Mouse (Mus musculus): ENCODE data around the gene Plin2. TPM values are rescaled to one million over a fixed set of nuclear protein-coding genes. Genes with fewer than 3 reads are reported as not detected.

Plin2 gene
- polyA plus RNA-seq, 1 experiment from 2014 or later: 83.8 TPM

DNA sequence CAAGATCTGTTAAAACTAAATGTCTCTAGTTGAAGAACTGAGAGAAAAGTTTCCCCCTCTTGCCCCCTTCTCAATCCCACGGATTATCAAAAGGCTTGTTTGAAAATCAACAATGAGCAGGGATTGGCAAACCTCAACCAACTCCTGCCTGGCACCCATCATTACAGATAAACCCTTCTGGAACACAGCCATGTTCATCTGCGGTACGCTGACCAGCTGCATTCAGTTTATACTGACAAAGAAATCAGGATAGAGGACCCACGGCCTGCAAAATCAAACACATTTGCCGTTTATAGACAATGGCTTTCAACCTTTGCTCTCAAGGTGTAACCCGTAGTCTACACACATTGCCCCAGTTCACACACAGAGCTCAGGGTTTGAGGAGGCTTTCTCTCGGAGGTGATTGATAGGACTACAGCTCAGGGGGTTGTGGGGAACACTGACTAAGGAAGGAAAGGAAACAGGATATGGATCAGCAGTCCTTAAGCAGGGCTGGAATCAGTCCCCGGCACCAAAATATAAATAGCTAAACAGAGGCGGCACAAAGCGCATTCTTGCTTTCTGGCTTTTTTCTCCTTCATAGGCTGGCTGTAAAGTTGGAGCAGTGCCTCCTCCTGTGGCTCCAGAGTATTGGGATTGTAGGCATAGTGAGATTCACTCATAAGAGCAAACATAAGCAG is 19.3 kb upstream of the Plin2 start:
- H3K27ac ChIP-seq (replicated peaks; ENCODE audit: low read depth, low read length): no peak overlapping the region
- H3K36me3 ChIP-seq (ENCODE audit: control insufficient read depth, insufficient read depth, low read length): no peaks in the 10 kb centered on the region
- no peak for DNase-seq (ENCODE audit: low spot score)
- no peak overlapping the region for H3K4me3 ChIP-seq (ENCODE audit: low read depth, low read length)
- no peak overlapping the region for H3K9ac ChIP-seq (ENCODE audit: low read length)
- H3K27me3 ChIP-seq (ENCODE audit: control insufficient read depth, insufficient read depth, low read length): no peaks in the 10 kb centered on the region
- H3K4me1 ChIP-seq (ENCODE audit: control insufficient read depth, insufficient read depth, low read length): no peaks in the 10 kb centered on the region
- 81% methylated on average over 10 of the region's 10 CpGs for WGBS
- ATAC-seq (ENCODE audit: insufficient number of reproducible peaks, low FRiP score, low TSS enrichment, low read depth): no peak
- no peak overlapping the region for H3K4me2 ChIP-seq (ENCODE audit: low read depth, severe bottlenecking)
- H3K9me3 ChIP-seq (ENCODE audit: control insufficient read depth, low read length): no peaks in the 10 kb centered on the region

DNA sequence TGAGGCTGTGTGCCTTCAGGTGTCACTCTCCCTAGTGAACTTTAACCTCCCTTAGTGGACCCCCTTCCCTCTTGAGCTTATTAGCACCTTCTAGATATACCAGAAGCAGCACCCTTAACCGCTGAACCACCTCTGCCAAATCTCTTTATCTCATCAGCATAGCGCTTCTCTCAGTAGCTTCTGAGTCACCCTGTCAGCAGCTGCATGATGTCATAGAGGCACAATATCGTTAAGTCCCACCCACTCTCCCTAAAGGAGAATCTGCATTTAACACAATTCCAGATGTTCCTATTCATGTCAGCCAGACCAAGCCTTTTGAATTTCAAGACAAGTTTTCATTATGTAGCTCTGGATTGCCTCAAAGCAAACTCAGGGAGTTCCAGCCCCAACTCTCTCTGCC is 16.7 kb upstream of the Plin2 start:
- H3K27ac ChIP-seq (replicated peaks; ENCODE audit: low read depth, low read length): no peak overlapping the region
- DNase-seq (ENCODE audit: low spot score) (no peak), ATAC-seq (ENCODE audit: insufficient number of reproducible peaks, low FRiP score, low TSS enrichment, low read depth) (no peak)
- no peak overlapping the region for H3K4me2 ChIP-seq (ENCODE audit: low read depth, severe bottlenecking)
- 52% methylated on average over 3 of the region's 3 CpGs for WGBS
- no peaks in the 10 kb centered on the region for H3K4me1 ChIP-seq (ENCODE audit: control insufficient read depth, insufficient read depth, low read length)
- no peaks in the 10 kb centered on the region for H3K27me3 ChIP-seq (ENCODE audit: control insufficient read depth, insufficient read depth, low read length)
- no peaks in the 10 kb centered on the region for H3K36me3 ChIP-seq (ENCODE audit: control insufficient read depth, insufficient read depth, low read length)
- no peak overlapping the region for H3K9ac ChIP-seq (ENCODE audit: low read length)
- no peak overlapping the region for H3K4me3 ChIP-seq (ENCODE audit: low read depth, low read length)
- no peaks in the 10 kb centered on the region for H3K9me3 ChIP-seq (ENCODE audit: control insufficient read depth, low read length)

- H3K9me3 ChIP-seq (ENCODE audit: control insufficient read depth, low read length): no peaks in the 10 kb centered on the region
- no peak overlapping the region for H3K27ac ChIP-seq (replicated peaks; ENCODE audit: low read depth, low read length)
- H3K27me3 ChIP-seq (ENCODE audit: control insufficient read depth, insufficient read depth, low read length): no peaks in the 10 kb centered on the region
- no peaks in the 10 kb centered on the region for H3K4me1 ChIP-seq (ENCODE audit: control insufficient read depth, insufficient read depth, low read length)
- ATAC-seq (ENCODE audit: insufficient number of reproducible peaks, low FRiP score, low TSS enrichment, low read depth): no peak
- 34% methylated on average over 2 of the region's 2 CpGs for WGBS
- H3K4me2 ChIP-seq (ENCODE audit: low read depth, severe bottlenecking): no peak overlapping the region
- H3K36me3 ChIP-seq (ENCODE audit: control insufficient read depth, insufficient read depth, low read length): no peaks in the 10 kb centered on the region
- H3K4me3 ChIP-seq (ENCODE audit: low read depth, low read length): no peak overlapping the region
- DNase-seq (ENCODE audit: low spot score): no peak
- no peak overlapping the region for H3K9ac ChIP-seq (ENCODE audit: low read length)
Observed at GRCm38 (mm10) chr4:86686009-86686366, 16.1 kb upstream of the Plin2 start.

DNA sequence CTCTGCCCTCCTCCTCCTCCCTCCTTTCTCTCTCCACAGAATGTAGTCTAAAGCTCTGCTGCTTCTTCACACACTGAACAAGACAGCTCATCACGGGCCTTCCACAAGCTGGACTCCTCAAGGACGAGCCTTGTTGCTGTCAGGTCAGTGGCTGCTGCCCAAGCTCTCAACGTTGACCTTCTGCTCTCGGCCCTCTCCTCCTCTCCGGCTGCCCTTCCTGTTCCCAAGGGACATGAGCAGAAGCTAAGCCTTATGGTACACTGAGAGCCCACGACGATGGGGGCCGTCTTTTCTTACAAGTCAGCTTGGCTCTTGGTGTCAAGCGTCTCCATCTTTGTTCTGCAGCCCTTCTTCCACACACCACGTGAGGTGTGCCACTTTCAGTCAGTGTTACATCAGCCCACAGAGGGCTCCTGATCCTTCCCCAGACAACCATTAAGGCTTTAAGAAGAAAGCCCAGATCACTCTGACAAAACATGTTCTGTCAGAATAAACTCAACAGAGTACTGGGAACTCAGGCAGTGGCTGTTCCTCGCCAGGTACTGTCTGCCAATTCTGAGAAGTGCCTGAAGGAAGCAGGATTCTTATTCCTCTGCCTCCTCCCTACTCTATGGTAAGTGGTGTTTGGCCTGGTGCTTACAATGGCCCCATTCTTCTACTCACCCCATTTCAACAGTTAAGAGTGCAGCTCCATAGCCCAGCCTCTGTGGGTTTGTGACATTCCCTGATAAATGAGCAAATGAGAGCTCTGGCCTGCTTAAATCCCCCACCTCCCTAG is 15.6 kb upstream of the Plin2 start:
- ATAC-seq (ENCODE audit: insufficient number of reproducible peaks, low FRiP score, low TSS enrichment, low read depth) (no peak), DNase-seq (ENCODE audit: low spot score) (no peak)
- no peaks in the 10 kb centered on the region for H3K27me3 ChIP-seq (ENCODE audit: control insufficient read depth, insufficient read depth, low read length)
- no peak overlapping the region for H3K4me3 ChIP-seq (ENCODE audit: low read depth, low read length)
- no peak overlapping the region for H3K27ac ChIP-seq (replicated peaks; ENCODE audit: low read depth, low read length)
- WGBS: 75% methylated on average over 11 of the region's 11 CpGs
- H3K4me2 ChIP-seq (ENCODE audit: low read depth, severe bottlenecking): no peak overlapping the region
- H3K9ac ChIP-seq (ENCODE audit: low read length): no peak overlapping the region
- H3K4me1 ChIP-seq (ENCODE audit: control insufficient read depth, insufficient read depth, low read length): no peaks in the 10 kb centered on the region
- no peaks in the 10 kb centered on the region for H3K9me3 ChIP-seq (ENCODE audit: control insufficient read depth, low read length)
- H3K36me3 ChIP-seq (ENCODE audit: control insufficient read depth, insufficient read depth, low read length): no peaks in the 10 kb centered on the region

DNA sequence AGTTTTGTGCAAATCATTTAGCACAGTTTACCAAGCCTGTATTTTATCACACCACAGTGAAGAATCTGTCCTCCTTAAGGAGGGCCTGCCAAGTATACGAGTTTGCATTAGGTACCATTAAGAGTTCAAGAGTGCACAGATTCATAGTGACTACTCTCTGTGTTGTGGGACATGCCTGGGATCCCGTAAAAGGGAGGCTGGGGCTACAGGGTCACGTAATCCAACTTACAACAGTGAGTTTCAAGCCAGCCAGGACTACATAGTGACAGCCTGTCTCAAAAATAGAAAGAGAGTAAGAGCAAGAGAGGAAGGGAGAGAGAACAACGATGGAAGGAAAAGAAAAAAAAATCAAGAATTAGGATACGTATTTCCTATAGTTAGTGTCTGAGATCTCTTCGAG is 14.9 kb upstream of the Plin2 start:
- Histone ChIP-seq H3K27me3 (ENCODE audit: control insufficient read depth, insufficient read depth, low read length) (no peaks in the 10 kb centered on the region), H3K36me3 (ENCODE audit: control insufficient read depth, insufficient read depth, low read length) (no peaks in the 10 kb centered on the region), H3K4me3 (ENCODE audit: low read depth, low read length) (no peak overlapping the region), H3K9me3 (ENCODE audit: control insufficient read depth, low read length) (no peaks in the 10 kb centered on the region), H3K4me2 (ENCODE audit: low read depth, severe bottlenecking) (no peak overlapping the region), H3K27ac (replicated peaks; ENCODE audit: low read depth, low read length) (no peak overlapping the region), H3K9ac (ENCODE audit: low read length) (no peak overlapping the region), H3K4me1 (ENCODE audit: control insufficient read depth, insufficient read depth, low read length) (no peaks in the 10 kb centered on the region)
- no peak for ATAC-seq (ENCODE audit: insufficient number of reproducible peaks, low FRiP score, low TSS enrichment, low read depth)
- 82% methylated on average over 6 of the region's 6 CpGs for WGBS
- DNase-seq (ENCODE audit: low spot score): no peak

DNA sequence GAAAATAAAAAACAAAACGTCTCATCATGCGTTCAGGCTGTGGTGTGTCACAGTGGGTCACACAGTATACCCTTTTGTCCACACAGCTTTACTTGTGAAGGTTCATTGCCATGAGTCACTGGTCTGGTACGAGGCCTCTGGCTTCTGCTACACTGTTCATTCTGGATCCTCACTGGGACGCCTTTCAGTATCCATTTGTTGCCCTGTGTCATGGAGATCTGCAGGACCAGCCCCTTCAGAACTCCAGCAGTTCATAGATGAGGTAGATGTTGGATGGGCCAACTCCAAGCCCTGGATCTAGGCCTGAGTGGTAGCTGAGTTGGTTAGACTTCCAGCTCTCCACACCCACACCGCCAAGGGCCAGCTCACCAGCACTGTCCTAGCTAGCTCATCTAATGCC is 13.9 kb upstream of the Plin2 start:
- WGBS: 87% methylated on average over 5 of the region's 5 CpGs
- DNase-seq (ENCODE audit: low spot score): no peak
- no peaks in the 10 kb centered on the region for H3K27me3 ChIP-seq (ENCODE audit: control insufficient read depth, insufficient read depth, low read length)
- H3K4me3 ChIP-seq (ENCODE audit: low read depth, low read length): no peak overlapping the region
- H3K9me3 ChIP-seq (ENCODE audit: control insufficient read depth, low read length): no peaks in the 10 kb centered on the region
- no peak overlapping the region for H3K27ac ChIP-seq (replicated peaks; ENCODE audit: low read depth, low read length)
- no peak overlapping the region for H3K9ac ChIP-seq (ENCODE audit: low read length)
- no peaks in the 10 kb centered on the region for H3K36me3 ChIP-seq (ENCODE audit: control insufficient read depth, insufficient read depth, low read length)
- ATAC-seq (ENCODE audit: insufficient number of reproducible peaks, low FRiP score, low TSS enrichment, low read depth): no peak
- H3K4me2 ChIP-seq (ENCODE audit: low read depth, severe bottlenecking): no peak overlapping the region
- H3K4me1 ChIP-seq (ENCODE audit: control insufficient read depth, insufficient read depth, low read length): no peaks in the 10 kb centered on the region

DNA sequence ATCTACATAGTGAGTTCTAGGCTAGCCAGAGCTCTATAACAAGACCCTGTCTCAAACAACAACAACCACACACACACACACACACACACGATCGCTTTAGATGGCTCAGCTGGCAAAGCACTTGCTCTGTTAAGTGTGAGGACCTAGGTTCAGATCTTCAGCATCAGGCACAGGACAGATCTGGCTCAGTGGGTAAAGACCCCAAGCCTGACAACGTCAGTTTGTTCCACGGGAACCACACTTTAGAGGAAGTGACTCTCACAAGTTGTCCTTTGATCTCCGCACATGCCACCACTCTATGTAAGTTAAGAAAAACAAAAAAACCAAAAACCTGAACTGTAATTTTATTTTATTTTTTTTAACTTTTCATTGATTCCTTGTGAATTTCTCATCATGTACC is 13.4 kb upstream of the Plin2 start:
- WGBS: 84% methylated on average over 5 of the region's 5 CpGs
- no peak for ATAC-seq (ENCODE audit: insufficient number of reproducible peaks, low FRiP score, low TSS enrichment, low read depth)
- no peaks in the 10 kb centered on the region for H3K27me3 ChIP-seq (ENCODE audit: control insufficient read depth, insufficient read depth, low read length)
- H3K9me3 ChIP-seq (ENCODE audit: control insufficient read depth, low read length): no peaks in the 10 kb centered on the region
- H3K4me2 ChIP-seq (ENCODE audit: low read depth, severe bottlenecking): no peak overlapping the region
- H3K4me3 ChIP-seq (ENCODE audit: low read depth, low read length): no peak overlapping the region
- no peak overlapping the region for H3K9ac ChIP-seq (ENCODE audit: low read length)
- H3K4me1 ChIP-seq (ENCODE audit: control insufficient read depth, insufficient read depth, low read length): no peaks in the 10 kb centered on the region
- no peak overlapping the region for H3K27ac ChIP-seq (replicated peaks; ENCODE audit: low read depth, low read length)
- no peaks in the 10 kb centered on the region for H3K36me3 ChIP-seq (ENCODE audit: control insufficient read depth, insufficient read depth, low read length)
- no peak for DNase-seq (ENCODE audit: low spot score)

DNA sequence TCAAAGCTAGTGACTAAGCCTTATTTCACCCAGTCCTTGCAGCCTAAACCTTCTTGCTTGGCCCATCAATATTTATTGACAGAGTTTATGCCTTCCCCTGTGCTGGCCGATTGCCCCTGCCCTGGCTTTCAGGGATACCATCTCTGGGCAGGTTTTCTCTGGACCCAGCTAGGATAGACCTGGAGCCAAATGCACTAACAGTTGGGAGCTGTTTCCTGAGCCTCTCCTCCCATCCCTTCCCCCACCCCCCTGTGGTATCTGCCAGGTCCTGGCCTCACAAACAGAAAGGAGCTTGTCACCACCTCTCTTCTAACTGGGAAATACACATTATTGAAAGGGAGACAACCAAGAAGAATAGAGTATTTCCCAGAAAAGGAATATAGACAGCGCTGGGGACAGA is 12.0 kb upstream of the Plin2 start:
- H3K27ac ChIP-seq (replicated peaks; ENCODE audit: low read depth, low read length): no peak overlapping the region
- no peaks in the 10 kb centered on the region for H3K27me3 ChIP-seq (ENCODE audit: control insufficient read depth, insufficient read depth, low read length)

More for the DNA sequence above, 12.0 kb upstream of the Plin2 start:
- H3K4me3 ChIP-seq (ENCODE audit: low read depth, low read length): no peak overlapping the region
- DNase-seq (ENCODE audit: low spot score) (no peak), ATAC-seq (ENCODE audit: insufficient number of reproducible peaks, low FRiP score, low TSS enrichment, low read depth) (no peak)
- WGBS: 62% methylated on average over 2 of the region's 2 CpGs
- no peak overlapping the region for H3K9ac ChIP-seq (ENCODE audit: low read length)
- H3K36me3 ChIP-seq (ENCODE audit: control insufficient read depth, insufficient read depth, low read length): no peaks in the 10 kb centered on the region
- no peaks in the 10 kb centered on the region for H3K9me3 ChIP-seq (ENCODE audit: control insufficient read depth, low read length)
- no peaks in the 10 kb centered on the region for H3K4me1 ChIP-seq (ENCODE audit: control insufficient read depth, insufficient read depth, low read length)
- H3K4me2 ChIP-seq (ENCODE audit: low read depth, severe bottlenecking): no peak overlapping the region
